Mouse (Mus musculus): ENCODE data around the gene Dapl1.

The Dapl1 gene

DNA sequence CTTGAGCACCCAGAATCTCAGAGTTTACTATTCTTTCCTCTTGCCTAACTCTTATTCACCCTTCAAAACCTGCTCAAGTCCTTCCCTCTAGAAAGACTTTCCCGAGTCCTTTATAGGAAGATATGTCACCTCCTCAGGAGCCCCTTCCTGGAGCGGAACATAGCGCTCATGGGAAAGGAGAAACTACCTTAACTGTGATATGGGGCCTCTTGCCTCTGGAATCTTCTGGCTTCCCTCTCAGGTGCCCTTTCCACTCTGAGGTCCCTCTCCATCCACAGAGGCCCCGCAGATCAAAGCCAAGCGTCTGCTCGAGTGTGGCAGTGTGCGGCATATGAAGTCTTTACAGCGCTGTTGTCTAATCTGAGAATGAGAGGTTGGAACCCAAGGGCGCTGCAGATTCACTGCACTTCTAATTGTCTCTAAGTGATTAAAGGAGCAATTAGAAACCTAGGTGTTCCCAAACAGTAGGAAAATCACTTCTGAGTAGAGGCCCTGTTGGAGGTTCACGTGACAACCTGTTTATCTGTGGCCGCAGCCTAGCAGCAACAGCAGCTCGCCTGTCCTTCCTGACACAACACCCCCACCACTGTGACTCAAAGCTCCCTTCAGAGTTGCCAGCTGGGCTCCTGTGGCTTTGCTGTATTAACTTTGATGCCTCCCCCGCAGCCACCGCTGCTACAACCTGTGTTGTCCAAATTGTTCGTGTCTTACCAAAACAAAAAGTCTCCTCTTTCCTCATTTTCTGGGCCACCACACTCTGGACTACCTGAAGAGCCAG is 49.7 kb downstream of the Dapl1 start:
- no peak for DNase-seq (ENCODE audit: low spot score in 2 of 2)

DNA sequence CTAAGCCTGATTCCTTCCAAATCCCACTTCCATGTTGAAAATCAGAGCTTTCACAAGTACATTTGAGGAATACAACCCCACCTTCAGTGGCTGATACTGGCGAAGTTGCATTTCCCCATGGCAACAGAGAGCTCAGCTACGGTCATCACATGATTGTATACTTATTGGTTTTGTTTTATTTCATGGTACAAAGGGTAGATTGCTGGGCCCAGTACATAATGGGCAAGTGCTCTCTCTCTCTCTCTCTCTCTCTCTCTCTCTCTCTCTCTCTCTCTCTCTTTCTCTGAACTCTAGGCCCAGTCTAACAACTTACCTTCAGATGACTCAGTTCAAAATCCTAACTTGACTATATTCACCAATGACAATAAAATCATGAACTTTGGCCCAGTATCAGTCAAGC is 52.5 kb downstream of the Dapl1 start:
- DNase-seq (ENCODE audit: low spot score in 2 of 2) = no peak

- no peak for DNase-seq (ENCODE audit: low spot score in 2 of 2)
These were observed 53.6 kb downstream of the Dapl1 start for GRCm38 (mm10) chr2:59538031-59538430.

DNA sequence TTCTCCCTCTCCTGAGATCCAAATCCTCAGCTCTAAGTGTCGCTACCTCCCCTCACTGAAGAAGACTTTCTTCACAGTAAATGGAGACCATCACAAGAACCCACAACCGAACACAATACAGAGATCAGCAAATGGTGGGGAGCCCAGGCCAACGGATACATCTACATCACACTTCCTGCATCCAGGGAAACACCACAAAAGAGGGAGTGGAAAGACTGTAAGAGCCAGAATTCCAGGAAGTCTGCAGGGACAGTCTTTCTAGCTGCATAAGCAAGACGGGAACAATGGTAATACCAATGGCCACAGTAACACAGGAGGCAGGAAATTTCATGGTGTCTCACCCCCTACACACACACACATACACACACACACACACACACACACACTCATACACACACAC is 55.3 kb downstream of the Dapl1 start:
- DNase-seq (ENCODE audit: low spot score in 2 of 2) = no peak

GRCm38 (mm10) chr2:59541121-59541887 is 56.9 kb downstream of the Dapl1 start:
- DNase-seq (ENCODE audit: low spot score in 2 of 2) = peak; percentile 45 to 79

- DNase-seq (ENCODE audit: low spot score in 2 of 2) = no peak
These were observed 59.2 kb downstream of the Dapl1 start for GRCm38 (mm10) chr2:59543543-59544065.

- DNase-seq (ENCODE audit: low spot score in 2 of 2) = no peak
These were observed 59.9 kb downstream of the Dapl1 start for GRCm38 (mm10) chr2:59544237-59544909.

GRCm38 (mm10) chr2:59545001-59545400 is 60.5 kb downstream of the Dapl1 start:
- DNase-seq (ENCODE audit: low spot score in 2 of 2) = no peak

GRCm38 (mm10) chr2:59547369-59548099 is 63.1 kb downstream of the Dapl1 start:
- no peak for DNase-seq (ENCODE audit: low spot score in 2 of 2)

GRCm38 (mm10) chr2:59552784-59553183 is 68.3 kb downstream of the Dapl1 start:
- no peak for DNase-seq (ENCODE audit: low spot score in 2 of 2)

GRCm38 (mm10) chr2:59554373-59554940 is 70.0 kb downstream of the Dapl1 start:
- no peak for DNase-seq (ENCODE audit: low spot score in 2 of 2)
